Mouse (Mus musculus): ENCODE data around the gene Paxx. TPM values are rescaled to one million over a fixed set of nuclear protein-coding genes. Genes with fewer than 3 reads are reported as not detected.
A peak's percentile ranks its signal among the peaks of the same experiment; 100 is the strongest.

Paxx gene
- polyA plus RNA-seq, 2 experiments = 44.9 to 65.6 TPM

GRCm38 (mm10) chr2:25479551-25480311 is 18.8 kb upstream of the Paxx start:
- no peak overlapping the region for H3K4me3 ChIP-seq (replicated peaks; ENCODE audit: low read length)
- H3K27ac ChIP-seq (replicated peaks; ENCODE audit: low read depth, low read length) = no peak overlapping the region
- H3K27me3 ChIP-seq (ENCODE audit: control insufficient read depth, insufficient read depth, low read length) = no peaks in the 10 kb centered on the region
- peak; percentile 34 for DNase-seq (ENCODE audit: low spot score)
- 55% methylated on average over 10 of the region's 10 CpGs for WGBS
- no peaks in the 10 kb centered on the region for H3K9me3 ChIP-seq (ENCODE audit: control insufficient read depth, low read length)
- no peak overlapping the region for H3K4me2 ChIP-seq (replicated peaks; ENCODE audit: low read depth, low read length, severe bottlenecking)
- no peaks in the 10 kb centered on the region for H3K36me3 ChIP-seq (ENCODE audit: control insufficient read depth, insufficient read depth, low read length)
- H3K4me1 ChIP-seq (ENCODE audit: control insufficient read depth, insufficient read depth, low read length) = no peaks in the 10 kb centered on the region
- no peak for ATAC-seq (ENCODE audit: low FRiP score, low read depth)
- no peak for TF ChIP-seq POLR2A (IDR thresholded peaks at IDR 0.05; ENCODE audit: borderline replicate concordance, extremely low read depth, insufficient read depth, insufficient read length)
- no peak overlapping the region for H3K9ac ChIP-seq (ENCODE audit: low read depth, low read length, severe bottlenecking)

- Histone ChIP-seq H3K9ac (ENCODE audit: low read depth, low read length, severe bottlenecking) (no peak overlapping the region), H3K4me3 (replicated peaks; ENCODE audit: low read length) (no peak overlapping the region), H3K9me3 (ENCODE audit: control insufficient read depth, low read length) (no peaks in the 10 kb centered on the region), H3K4me2 (replicated peaks; ENCODE audit: low read depth, low read length, severe bottlenecking) (no peak overlapping the region), H3K36me3 (ENCODE audit: control insufficient read depth, insufficient read depth, low read length) (no peaks in the 10 kb centered on the region), H3K27ac (replicated peaks; ENCODE audit: low read depth, low read length) (no peak overlapping the region), H3K27me3 (ENCODE audit: control insufficient read depth, insufficient read depth, low read length) (no peaks in the 10 kb centered on the region), H3K4me1 (ENCODE audit: control insufficient read depth, insufficient read depth, low read length) (no peaks in the 10 kb centered on the region)
- 92% methylated on average over 3 of the region's 3 CpGs for WGBS
- TF ChIP-seq POLR2A (IDR thresholded peaks at IDR 0.05; ENCODE audit: borderline replicate concordance, extremely low read depth, insufficient read depth, insufficient read length) = no peak
- DNase-seq (ENCODE audit: low spot score) (no peak), ATAC-seq (ENCODE audit: low FRiP score, low read depth) (no peak)
Measured at GRCm38 (mm10) chr2:25477967-25478675, 17.2 kb upstream of the Paxx start.

- no peak overlapping the region for H3K27ac ChIP-seq (replicated peaks; ENCODE audit: low read depth, low read length)
- no peak for ATAC-seq (ENCODE audit: low FRiP score, low read depth)
Measured at GRCm38 (mm10) chr2:25477541-25477940, 16.6 kb upstream of the Paxx start.

GRCm38 (mm10) chr2:25472550-25472949 is 11.7 kb upstream of the Paxx start:
- no peak for DNase-seq (ENCODE audit: low spot score)
- H3K4me2 ChIP-seq (replicated peaks; ENCODE audit: low read depth, low read length, severe bottlenecking) = no peak overlapping the region
- H3K9me3 ChIP-seq (ENCODE audit: control insufficient read depth, low read length) = no peaks in the 10 kb centered on the region
- H3K27ac ChIP-seq (replicated peaks; ENCODE audit: low read depth, low read length) = no peak overlapping the region
- H3K4me3 ChIP-seq (replicated peaks; ENCODE audit: low read length) = no peak overlapping the region
- WGBS = 72% methylated on average over 2 of the region's 2 CpGs
- no peak for ATAC-seq (ENCODE audit: low FRiP score, low read depth)
- no peaks in the 10 kb centered on the region for H3K36me3 ChIP-seq (ENCODE audit: control insufficient read depth, insufficient read depth, low read length)
- TF ChIP-seq POLR2A (IDR thresholded peaks at IDR 0.05; ENCODE audit: borderline replicate concordance, extremely low read depth, insufficient read depth, insufficient read length) = no peak
- H3K4me1 ChIP-seq (ENCODE audit: control insufficient read depth, insufficient read depth, low read length) = peaks cover 6% of the 10 kb centered on the region; the same call in 1 of the 2 replicates
- H3K27me3 ChIP-seq (ENCODE audit: control insufficient read depth, insufficient read depth, low read length) = no peaks in the 10 kb centered on the region
- H3K9ac ChIP-seq (ENCODE audit: low read depth, low read length, severe bottlenecking) = no peak overlapping the region

More at GRCm38 (mm10) chr2:25477541-25477940, 16.6 kb upstream of the Paxx start:
- TF ChIP-seq POLR2A (IDR thresholded peaks at IDR 0.05; ENCODE audit: borderline replicate concordance, extremely low read depth, insufficient read depth, insufficient read length) = no peak
- Histone ChIP-seq H3K4me2 (replicated peaks; ENCODE audit: low read depth, low read length, severe bottlenecking) (no peak overlapping the region), H3K36me3 (ENCODE audit: control insufficient read depth, insufficient read depth, low read length) (no peaks in the 10 kb centered on the region), H3K9ac (ENCODE audit: low read depth, low read length, severe bottlenecking) (no peak overlapping the region), H3K27me3 (ENCODE audit: control insufficient read depth, insufficient read depth, low read length) (no peaks in the 10 kb centered on the region), H3K4me1 (ENCODE audit: control insufficient read depth, insufficient read depth, low read length) (no peaks in the 10 kb centered on the region), H3K4me3 (replicated peaks; ENCODE audit: low read length) (no peak overlapping the region), H3K9me3 (ENCODE audit: control insufficient read depth, low read length) (no peaks in the 10 kb centered on the region)
- no peak for DNase-seq (ENCODE audit: low spot score)
- WGBS = 90% methylated on average over 8 of the region's 8 CpGs

- Histone ChIP-seq H3K27ac (replicated peaks; ENCODE audit: low read depth, low read length) (no peak within 1 kb of the TSS), H3K27me3 (ENCODE audit: control insufficient read depth, insufficient read depth, low read length) (no peaks in the 10 kb centered on the region), H3K4me3 (replicated peaks; ENCODE audit: low read length) (no peak within 1 kb of the TSS), H3K36me3 (ENCODE audit: control insufficient read depth, insufficient read depth, low read length) (no peaks in the 10 kb centered on the region), H3K9ac (ENCODE audit: low read depth, low read length, severe bottlenecking) (no peak within 1 kb of the TSS), H3K4me1 (ENCODE audit: control insufficient read depth, insufficient read depth, low read length) (peaks cover 9% of the 10 kb centered on the region; the same call in 1 of the 2 replicates), H3K4me2 (replicated peaks; ENCODE audit: low read depth, low read length, severe bottlenecking) (no peak within 1 kb of the TSS), H3K9me3 (ENCODE audit: control insufficient read depth, low read length) (no peaks in the 10 kb centered on the region)
- no peak for DNase-seq (ENCODE audit: low spot score)
- no peak for ATAC-seq (ENCODE audit: low FRiP score, low read depth)
- 48% methylated on average over 6 of the region's 6 CpGs for WGBS
- no peak for TF ChIP-seq POLR2A (IDR thresholded peaks at IDR 0.05; ENCODE audit: borderline replicate concordance, extremely low read depth, insufficient read depth, insufficient read length)
Measured at GRCm38 (mm10) chr2:25469969-25470368, 9.1 kb upstream of the Paxx start, which contains the start of gene Ptgds. TSS of gene Ptgds (minus strand) at chr2:25470046.
